9 mouse cellular contexts compared by ENCODE assay signal in the genomic region with DNA sequence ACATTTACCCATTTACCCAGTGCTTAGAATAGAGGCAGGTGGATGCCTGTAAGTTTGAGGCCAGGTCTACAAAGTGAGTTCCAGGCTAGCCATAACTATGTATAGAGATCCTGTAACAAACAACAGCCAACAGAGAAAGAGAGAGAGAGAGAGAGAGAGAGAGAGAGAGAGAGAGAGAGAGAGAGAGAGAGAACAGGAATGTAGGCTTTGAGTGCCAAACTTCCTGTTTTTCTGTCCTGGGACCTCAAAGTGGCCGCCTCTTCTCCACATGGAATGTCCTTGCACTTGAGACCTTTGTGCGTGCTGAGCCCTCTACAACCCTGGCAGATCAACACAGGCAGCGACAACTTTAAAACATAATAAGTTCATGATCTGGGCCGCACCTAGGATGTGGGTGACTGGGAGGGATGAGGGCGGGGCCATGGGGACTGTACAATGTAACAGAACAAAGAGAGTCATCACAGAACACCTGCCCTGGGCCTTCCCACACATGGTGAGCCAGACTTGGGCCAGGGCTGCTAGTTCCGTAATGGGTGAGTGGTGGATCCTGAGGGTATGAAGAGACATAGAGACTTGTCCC. TPM values are rescaled to one million over a fixed set of nuclear protein-coding genes. Genes with fewer than 3 reads are reported as not detected.
DNase-seq lines count a peak whose midpoint lies in the region; ATAC-seq and TF ChIP-seq lines count a peak whose summit lies in the region.
"Had no signal": no experiment of that assay in that cellular context is flagged by ENCODE, and none has a peak within 500 bp of the region (broad histone marks: within the 10 kb centered on the region; RNA-seq: fewer than 3 reads in every experiment).

No protein-coding gene starts in this region.

- ATAC-seq in forebrain, embryonic 13.5 days, result no peak
- ATAC-seq in forebrain, embryonic 16.5 days, result no peak
- ATAC-seq in lung, embryonic 14.5 days (ENCODE audit: insufficient read depth), result no peak
- ATAC-seq in liver, embryonic 16.5 days (ENCODE audit: low read depth), result no peak

- peak overlapping the region; percentile 75; the same call in 1 of the 2 replicates for H3K4me2 ChIP-seq in forebrain, embryonic 13.5 days
- no peak overlapping the region for H3K4me2 ChIP-seq in forebrain, embryonic 16.5 days (ENCODE audit: low read length)
- peak overlapping the region; percentile 78 for H3K4me2 ChIP-seq in lung, embryonic 14.5 days
- H3K4me2 ChIP-seq in liver, embryonic 16.5 days (ENCODE audit: low read depth, low read length), result no peak overlapping the region

- peak overlapping the region; percentile 50; the same call in 1 of the 2 replicates for H3K9ac ChIP-seq in forebrain, embryonic 13.5 days
- no peak overlapping the region for H3K9ac ChIP-seq in forebrain, embryonic 16.5 days (replicated peaks; ENCODE audit: low read depth, low read length)
- no peak overlapping the region for H3K9ac ChIP-seq in lung, embryonic 14.5 days
- peak overlapping the region; percentile 18; the same call in 1 of the 2 replicates for H3K9ac ChIP-seq in liver, embryonic 16.5 days (ENCODE audit: low read depth, low read length)

- no peak overlapping the region for H3K27ac ChIP-seq in forebrain, embryonic 13.5 days
- no peak overlapping the region for H3K27ac ChIP-seq in forebrain, embryonic 16.5 days (ENCODE audit: low read length)
- H3K27ac ChIP-seq in lung, embryonic 14.5 days (ENCODE audit: low read depth), result no peak overlapping the region
- H3K27ac ChIP-seq in liver, embryonic 16.5 days (ENCODE audit: low read length), result no peak overlapping the region

- H3K36me3 ChIP-seq in forebrain, embryonic 13.5 days (ENCODE audit: poor library complexity, severe bottlenecking), result no peaks in the 10 kb centered on the region
- H3K36me3 ChIP-seq in forebrain, embryonic 16.5 days (ENCODE audit: control insufficient read depth, insufficient read depth), result no peaks in the 10 kb centered on the region
- H3K36me3 ChIP-seq in lung, embryonic 14.5 days (ENCODE audit: insufficient read depth), result no peaks in the 10 kb centered on the region
- no peaks in the 10 kb centered on the region for H3K36me3 ChIP-seq in liver, embryonic 16.5 days (ENCODE audit: control insufficient read depth, insufficient read depth)

- no peaks in the 10 kb centered on the region for H3K9me3 ChIP-seq in forebrain, embryonic 13.5 days (replicated peaks)
- no peaks in the 10 kb centered on the region for H3K9me3 ChIP-seq in forebrain, embryonic 16.5 days (ENCODE audit: control insufficient read depth, low read length)
- H3K9me3 ChIP-seq in lung, embryonic 14.5 days (ENCODE audit: low read depth, low read length), result no peaks in the 10 kb centered on the region
- no peaks in the 10 kb centered on the region for H3K9me3 ChIP-seq in liver, embryonic 16.5 days (replicated peaks; ENCODE audit: control insufficient read depth, low read length)

- H3K4me1 ChIP-seq in forebrain, embryonic 13.5 days, result peaks cover 19% of the 10 kb centered on the region
- H3K4me1 ChIP-seq in forebrain, embryonic 16.5 days (replicated peaks; ENCODE audit: control insufficient read depth, insufficient read depth, low read length), result peaks cover 14% of the 10 kb centered on the region
- H3K4me1 ChIP-seq in lung, embryonic 14.5 days (ENCODE audit: insufficient read depth), result peaks cover 7% of the 10 kb centered on the region; the same call in 1 of the 2 replicates
- 0 out of 2 replicates have a peak, but pooled peaks cover 2% of the 10 kb centered on the region for H3K4me1 ChIP-seq in lung, adult 2 months (ENCODE audit: control insufficient read depth, insufficient read depth, low read length)
- H3K4me1 ChIP-seq in liver, embryonic 16.5 days (ENCODE audit: control insufficient read depth, low read depth, low read length), result peaks cover 17% of the 10 kb centered on the region

- 75% methylated on average over 6 of the region's 6 CpGs for WGBS in forebrain, embryonic 13.5 days
- 82% methylated on average over 6 of the region's 6 CpGs for whole genome bisulfite sequencing in forebrain, embryonic 16.5 days
- 72% methylated on average over 6 of the region's 6 CpGs for WGBS in lung, embryonic 14.5 days
- 51% methylated on average over 6 of the region's 6 CpGs for WGBS in lung, adult 2 months
- WGBS in liver, embryonic 16.5 days (ENCODE audit: insufficient replicate concordance), result 58% methylated on average over 6 of the region's 6 CpGs

- intact Hi-C loops in left cerebral cortex, postnatal 10 days (cut with DNase I), result no loop called here

- no peak for TF ChIP-seq POLR2A in lung, adult 2 months (IDR thresholded peaks at IDR 0.05; ENCODE audit: borderline replicate concordance, extremely low read depth, low read depth, low read length)

- no peak for DNase-seq in lung, embryonic 14.5 days
- no peak for DNase-seq in lung, adult 2 months
- DNase-seq in thymus, postnatal 14 days, result peak; percentile 83
- DNase-seq in left cerebral cortex, postnatal 10 days (ENCODE audit: extremely low spot score in 1 of 2, low spot score in 2 of 2), result no peak
- DNase-seq in right cerebral cortex, postnatal 10 days (ENCODE audit: low spot score in 2 of 2), result no peak
- DNase-seq: adrenal gland, postnatal 25 days had no signal

- peaks cover 8% of the 10 kb centered on the region for H3K27me3 ChIP-seq in forebrain, embryonic 13.5 days
- no peaks in the 10 kb centered on the region for H3K27me3 ChIP-seq in forebrain, embryonic 16.5 days (replicated peaks; ENCODE audit: control insufficient read depth, insufficient read depth, low read length)
- no peaks in the 10 kb centered on the region for H3K27me3 ChIP-seq in lung, embryonic 14.5 days (ENCODE audit: insufficient read depth, low read length)
- no peaks in the 10 kb centered on the region for H3K27me3 ChIP-seq in liver, embryonic 16.5 days (ENCODE audit: control insufficient read depth, insufficient read depth, low read depth, low read length)

- H3K4me3 ChIP-seq in forebrain, embryonic 13.5 days, result no peak overlapping the region; the same call in 1 of the 2 replicates
- H3K4me3 ChIP-seq in forebrain, embryonic 16.5 days (replicated peaks; ENCODE audit: low read length), result no peak overlapping the region
- peak overlapping the region; percentile 44 for H3K4me3 ChIP-seq in lung, embryonic 14.5 days (ENCODE audit: low read depth, low read length)
- no peak overlapping the region for H3K4me3 ChIP-seq in lung, adult 2 months (replicated peaks; ENCODE audit: extremely low read depth, low read depth, low read length)
- no peak overlapping the region for H3K4me3 ChIP-seq in liver, embryonic 16.5 days (ENCODE audit: low read depth, low read length)

- no peak for TF ChIP-seq CTCF in lung, embryonic 14.5 days (IDR thresholded peaks at IDR 0.05; ENCODE audit: low read depth)
- no peak for TF ChIP-seq CTCF in lung, adult 2 months (IDR thresholded peaks at IDR 0.05; ENCODE audit: insufficient read depth, low read length)

RNA-seq across cellular contexts. Expression of a gene that starts 1.3 kb away (rescaled TPM):
- 8.0 and 8.4 TPM in 2 replicates for polyA plus RNA-seq in forebrain, embryonic 13.5 days (2015; fragmentation: Nextera tagmentation; extraction: Ambion mirVana)
- polyA plus RNA-seq in forebrain, embryonic 16.5 days (2015; fragmentation: Nextera tagmentation; extraction: Ambion mirVana), result 10.1 and 10.2 TPM in 2 replicates
- 14.5 and 16.2 TPM in 2 replicates for polyA plus RNA-seq in lung, embryonic 14.5 days (2014; fragmentation: Nextera tagmentation; extraction: Ambion mirVana)
- 3.5 and 3.6 TPM in 2 replicates for polyA plus RNA-seq in lung, adult 2 months (2012; rRNA removed)
- 3.4 and 4.1 TPM in 2 replicates for polyA plus RNA-seq in liver, embryonic 16.5 days (2015; fragmentation: Nextera tagmentation; extraction: Ambion mirVana)
- 10 to 100 TPM in 1 of 2 experiments, 1 to 10 TPM in 1; 9.3 to 11.1 TPM for total RNA-seq in left cerebral cortex, postnatal 10 days (2021)

RNA-seq across cellular contexts. Expression of a gene that starts 20.1 kb away (rescaled TPM):
- 56.8 and 64.5 TPM in 2 replicates for polyA plus RNA-seq in forebrain, embryonic 13.5 days (2015; fragmentation: Nextera tagmentation; extraction: Ambion mirVana)
- 54.2 and 63.8 TPM in 2 replicates for polyA plus RNA-seq in forebrain, embryonic 16.5 days (2015; fragmentation: Nextera tagmentation; extraction: Ambion mirVana)
- polyA plus RNA-seq in lung, embryonic 14.5 days (2014; fragmentation: Nextera tagmentation; extraction: Ambion mirVana), result 93.0 and 95.3 TPM in 2 replicates
- 42.4 and 48.7 TPM in 2 replicates for polyA plus RNA-seq in lung, adult 2 months (2012; rRNA removed)
- 56.2 and 56.4 TPM in 2 replicates for polyA plus RNA-seq in liver, embryonic 16.5 days (2015; fragmentation: Nextera tagmentation; extraction: Ambion mirVana)
- 10 to 100 TPM; 49.4 to 51.4 TPM for total RNA-seq in left cerebral cortex, postnatal 10 days (2021)

RNA-seq across cellular contexts. Expression of a gene that starts 23.5 kb away (rescaled TPM):
- polyA plus RNA-seq in forebrain, embryonic 13.5 days (2015; fragmentation: Nextera tagmentation; extraction: Ambion mirVana), result 4.2 and 4.3 TPM in 2 replicates
- 10.1 and 10.7 TPM in 2 replicates for polyA plus RNA-seq in forebrain, embryonic 16.5 days (2015; fragmentation: Nextera tagmentation; extraction: Ambion mirVana)
- 1.7 and 1.8 TPM in 2 replicates for polyA plus RNA-seq in lung, embryonic 14.5 days (2014; fragmentation: Nextera tagmentation; extraction: Ambion mirVana)
- polyA plus RNA-seq in lung, adult 2 months (2012; rRNA removed), result 12.5 and 21.2 TPM in 2 replicates
- 0.81 and 1.3 TPM in 2 replicates for polyA plus RNA-seq in liver, embryonic 16.5 days (2015; fragmentation: Nextera tagmentation; extraction: Ambion mirVana)
- total RNA-seq in left cerebral cortex, postnatal 10 days (2021), result 100 to 1,000 TPM; 119 to 123 TPM

RNA-seq across cellular contexts. Expression of a gene that starts 41.8 kb away (rescaled TPM):
- not detected in 2 replicates for polyA plus RNA-seq in forebrain, embryonic 13.5 days (2015; fragmentation: Nextera tagmentation; extraction: Ambion mirVana)
- polyA plus RNA-seq in forebrain, embryonic 16.5 days (2015; fragmentation: Nextera tagmentation; extraction: Ambion mirVana), result 0.22 TPM in 1 of 2 replicates, not detected in the other
- polyA plus RNA-seq in lung, embryonic 14.5 days (2014; fragmentation: Nextera tagmentation; extraction: Ambion mirVana), result 0.17 TPM in 1 of 2 replicates, not detected in the other
- 174 and 240 TPM in 2 replicates for polyA plus RNA-seq in lung, adult 2 months (2012; rRNA removed)
- 4.3 and 6.2 TPM in 2 replicates for polyA plus RNA-seq in liver, embryonic 16.5 days (2015; fragmentation: Nextera tagmentation; extraction: Ambion mirVana)
- total RNA-seq in left cerebral cortex, postnatal 10 days (2021), result under 1 TPM; 0.49 to 0.79 TPM

RNA-seq across cellular contexts. Expression of a gene that starts 46.2 kb away (rescaled TPM):
- 0.27 and 0.52 TPM in 2 replicates for polyA plus RNA-seq in forebrain, embryonic 13.5 days (2015; fragmentation: Nextera tagmentation; extraction: Ambion mirVana)
- polyA plus RNA-seq in forebrain, embryonic 16.5 days (2015; fragmentation: Nextera tagmentation; extraction: Ambion mirVana), result 0.67 and 1.4 TPM in 2 replicates
- 0.34 and 0.86 TPM in 2 replicates for polyA plus RNA-seq in lung, embryonic 14.5 days (2014; fragmentation: Nextera tagmentation; extraction: Ambion mirVana)
- 5.5 and 8.6 TPM in 2 replicates for polyA plus RNA-seq in lung, adult 2 months (2012; rRNA removed)
- 5.2 and 9.7 TPM in 2 replicates for polyA plus RNA-seq in liver, embryonic 16.5 days (2015; fragmentation: Nextera tagmentation; extraction: Ambion mirVana)
- total RNA-seq in left cerebral cortex, postnatal 10 days (2021), result 1 to 10 TPM in 1 of 2 experiments, under 1 TPM in 1; 0.75 to 1.2 TPM

Comparison
In these comparisons a context has a peak if more than half of its experiments do, and no peak if none do; other contexts are left out.
1. H3K4me2 ChIP-seq: peak in forebrain, embryonic 13.5 days (single experiment) and lung, embryonic 14.5 days (single experiment); none in forebrain, embryonic 16.5 days (single experiment) and liver, embryonic 16.5 days (single experiment).
2. H3K9ac ChIP-seq: peak in forebrain, embryonic 13.5 days (single experiment) and liver, embryonic 16.5 days (single experiment); none in forebrain, embryonic 16.5 days (single experiment) and lung, embryonic 14.5 days (single experiment).